Mouse (Mus musculus): ENCODE measurements around the gene Cdk2ap1. TPM values are rescaled to one million over a fixed set of nuclear protein-coding genes. Genes with fewer than 3 reads are reported as not detected.
"Not testable (repeated sequence)": the region's sequence is repeated elsewhere in the genome, so short reads cannot be mapped to it uniquely, and the experiment has no call there.

Cdk2ap1 gene
- polyA plus RNA-seq, 1 experiment, result not detected

DNA sequence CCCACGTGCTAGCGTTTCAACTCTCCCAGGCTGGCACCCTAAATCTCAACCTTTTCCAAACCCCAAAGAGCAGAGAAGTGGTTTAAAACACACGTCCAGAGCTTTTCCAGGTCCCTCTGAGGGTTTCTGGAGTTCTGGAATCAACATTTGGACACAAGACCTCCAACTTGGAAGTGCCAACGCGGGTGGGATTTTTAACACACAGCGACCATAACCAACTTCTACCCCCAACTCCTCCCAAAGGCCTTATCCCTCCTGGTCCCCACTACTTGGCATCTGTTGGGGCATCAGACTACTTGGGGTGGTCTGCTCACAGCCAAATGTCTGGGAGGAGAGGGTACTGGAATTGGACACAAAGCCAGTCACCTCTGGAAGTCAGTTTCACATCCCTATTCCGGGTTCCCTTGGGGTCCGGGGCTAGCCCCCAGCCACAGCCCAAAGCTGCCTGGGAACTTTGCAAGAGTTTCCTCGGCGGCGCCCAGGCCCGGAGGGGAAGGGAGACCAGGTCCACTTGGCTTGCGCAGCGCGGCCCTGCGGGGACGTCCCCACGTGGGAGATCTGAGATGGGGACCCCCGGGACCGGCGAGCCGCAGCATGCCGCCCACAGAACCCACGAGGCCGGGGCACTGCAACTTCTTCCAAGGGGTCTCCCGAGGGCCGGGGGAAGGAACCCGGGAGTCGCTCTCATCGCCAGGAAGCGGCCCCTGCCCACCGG is 9.7 kb downstream of the Cdk2ap1 start:
- H3K4me1 ChIP-seq (ENCODE audit: control insufficient read depth, insufficient read depth, low read length), result peaks cover 28% of the 10 kb centered on the region
- peak overlapping the region; percentile 62 for H3K4me3 ChIP-seq (ENCODE audit: insufficient read depth, low read depth, low read length)
- H3K27ac ChIP-seq (ENCODE audit: insufficient read depth, low read depth, low read length), result peak overlapping the region; percentile 94
- 3% methylated on average over 32 of the region's 32 CpGs for WGBS
- TF ChIP-seq POLR2A (IDR thresholded peaks at IDR 0.05; ENCODE audit: insufficient read depth, low read depth, low read length) (no peak), CTCF (IDR thresholded peaks at IDR 0.05; ENCODE audit: insufficient read depth, low read depth, low read length) (no peak)

DNA sequence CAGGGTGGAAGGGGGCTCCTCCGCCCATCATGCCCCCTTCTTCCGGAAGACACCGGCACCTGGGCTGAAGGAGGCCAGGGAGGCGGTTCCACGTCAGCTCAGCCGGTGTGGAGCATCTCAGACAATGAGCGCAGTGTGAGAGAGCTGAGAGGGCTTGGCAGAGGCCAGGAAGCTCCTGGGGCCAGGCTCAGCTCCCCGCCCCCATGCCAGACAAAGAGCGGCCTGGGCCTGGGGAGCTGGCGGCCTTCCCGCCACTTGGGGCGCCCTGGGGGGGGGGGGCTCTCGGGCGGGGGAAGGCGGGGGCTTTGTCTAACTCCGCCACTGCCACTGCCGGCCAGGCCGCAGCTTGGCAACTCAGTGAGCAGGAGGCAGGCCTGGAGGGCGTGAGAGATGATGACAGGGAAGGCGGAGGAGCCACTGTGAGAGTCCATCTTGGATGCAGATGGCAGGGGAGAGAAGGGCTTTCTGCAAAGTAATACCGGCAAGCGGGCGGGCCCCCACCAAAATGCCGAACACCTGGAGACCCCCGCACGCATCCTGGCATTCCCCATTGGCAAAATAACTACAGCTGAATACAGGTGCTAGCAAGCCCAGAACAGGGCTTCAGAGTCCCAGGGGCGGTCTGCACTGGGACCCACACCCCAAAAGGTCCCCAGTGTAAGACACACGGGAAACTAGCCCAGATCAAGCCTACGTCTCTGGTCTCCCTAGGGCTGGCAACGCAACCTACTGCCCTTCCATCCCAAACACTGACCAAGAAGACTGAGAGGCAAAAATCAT is 10.6 kb downstream of the Cdk2ap1 start:
- Histone ChIP-seq H3K4me1 (ENCODE audit: control insufficient read depth, insufficient read depth, low read length) (peaks cover 28% of the 10 kb centered on the region), H3K27ac (ENCODE audit: insufficient read depth, low read depth, low read length) (peak overlapping the region; percentile 94), H3K4me3 (ENCODE audit: insufficient read depth, low read depth, low read length) (peak overlapping the region; percentile 62)
- WGBS, result 6% methylated on average over 30 of the region's 30 CpGs
- TF ChIP-seq CTCF (IDR thresholded peaks at IDR 0.05; ENCODE audit: insufficient read depth, low read depth, low read length) (no peak), POLR2A (IDR thresholded peaks at IDR 0.05; ENCODE audit: insufficient read depth, low read depth, low read length) (no peak)

DNA sequence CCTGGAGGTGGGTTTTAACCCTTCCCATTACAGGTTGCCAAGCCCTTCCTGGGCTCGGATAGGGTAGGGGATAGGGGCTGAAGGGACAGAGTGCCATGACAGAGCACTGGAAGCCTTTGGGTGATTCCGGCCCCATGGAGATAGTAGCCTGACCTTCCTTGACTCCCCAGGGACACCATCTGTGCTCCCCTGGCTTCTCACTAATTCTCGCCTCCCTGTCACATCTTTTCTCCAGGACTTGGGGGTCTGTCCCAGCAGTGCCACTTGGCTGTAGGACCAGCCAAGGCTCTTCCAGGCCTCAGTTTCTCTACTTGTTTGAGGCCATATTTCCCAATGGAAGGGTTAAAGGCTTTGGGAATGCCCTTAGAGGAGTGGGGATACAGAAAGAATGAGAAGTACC is 11.3 kb downstream of the Cdk2ap1 start:
- 51% methylated on average over 3 of the region's 3 CpGs for WGBS
- H3K4me1 ChIP-seq (ENCODE audit: control insufficient read depth, insufficient read depth, low read length), result peaks cover 28% of the 10 kb centered on the region
- peak overlapping the region; percentile 90 for H3K27ac ChIP-seq (ENCODE audit: insufficient read depth, low read depth, low read length)
- no peak overlapping the region for H3K4me3 ChIP-seq (ENCODE audit: insufficient read depth, low read depth, low read length)
- no peak for TF ChIP-seq CTCF (IDR thresholded peaks at IDR 0.05; ENCODE audit: insufficient read depth, low read depth, low read length)
- TF ChIP-seq POLR2A (IDR thresholded peaks at IDR 0.05; ENCODE audit: insufficient read depth, low read depth, low read length), result no peak

DNA sequence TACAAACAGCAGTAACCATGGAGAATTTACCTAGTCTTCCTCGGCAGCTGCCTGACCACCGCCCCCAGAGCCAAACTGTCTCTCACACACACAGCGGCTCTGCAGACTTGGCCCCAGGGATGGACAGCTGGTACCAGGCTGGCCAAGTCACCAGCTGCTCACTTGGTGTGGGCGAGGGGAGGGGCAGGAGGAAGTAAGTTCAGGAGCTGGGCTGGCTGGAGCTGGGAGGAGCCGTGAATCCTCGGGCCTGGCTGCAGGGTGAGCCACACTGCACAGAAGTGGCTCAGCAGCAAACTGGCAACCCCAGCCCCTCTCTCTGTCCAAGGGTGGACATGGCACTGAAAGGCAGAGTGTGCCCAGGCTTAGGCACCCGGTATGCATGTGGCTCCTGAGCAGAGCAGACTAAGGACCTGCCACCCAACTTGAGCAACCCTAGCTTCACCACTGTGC is 11.7 kb downstream of the Cdk2ap1 start:
- H3K4me3 ChIP-seq (ENCODE audit: insufficient read depth, low read depth, low read length), result no peak overlapping the region
- no peak for TF ChIP-seq POLR2A (IDR thresholded peaks at IDR 0.05; ENCODE audit: insufficient read depth, low read depth, low read length)
- peak; percentile 12; the same call in 1 of the 2 replicates for TF ChIP-seq CTCF (IDR thresholded peaks at IDR 0.05; ENCODE audit: insufficient read depth, low read depth, low read length)
- H3K27ac ChIP-seq (ENCODE audit: insufficient read depth, low read depth, low read length), result peak overlapping the region; percentile 90
- 33% methylated on average over 7 of the region's 7 CpGs for WGBS
- peaks cover 28% of the 10 kb centered on the region for H3K4me1 ChIP-seq (ENCODE audit: control insufficient read depth, insufficient read depth, low read length)

DNA sequence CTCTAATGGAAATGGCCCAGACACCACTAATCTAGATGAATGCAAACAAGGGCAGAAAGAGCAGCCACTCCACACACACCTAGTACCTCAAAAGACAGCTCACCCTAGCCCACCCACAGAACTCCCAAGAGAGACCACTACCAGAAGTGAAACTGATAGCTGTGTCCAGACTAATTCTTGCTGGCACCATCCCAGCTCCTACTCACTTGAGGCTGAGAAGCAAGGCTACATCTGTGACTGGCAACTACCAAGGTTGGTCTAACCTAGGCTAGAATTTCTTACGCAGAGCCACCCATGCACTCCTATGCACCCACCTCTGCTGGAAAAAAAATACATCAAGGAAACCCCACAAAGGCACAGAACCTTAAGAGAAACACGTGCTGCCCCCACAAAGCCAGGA is 12.5 kb downstream of the Cdk2ap1 start:
- no peak overlapping the region for H3K4me3 ChIP-seq (ENCODE audit: insufficient read depth, low read depth, low read length)
- 54% methylated on average over 2 of the region's 2 CpGs for whole genome bisulfite sequencing

DNA sequence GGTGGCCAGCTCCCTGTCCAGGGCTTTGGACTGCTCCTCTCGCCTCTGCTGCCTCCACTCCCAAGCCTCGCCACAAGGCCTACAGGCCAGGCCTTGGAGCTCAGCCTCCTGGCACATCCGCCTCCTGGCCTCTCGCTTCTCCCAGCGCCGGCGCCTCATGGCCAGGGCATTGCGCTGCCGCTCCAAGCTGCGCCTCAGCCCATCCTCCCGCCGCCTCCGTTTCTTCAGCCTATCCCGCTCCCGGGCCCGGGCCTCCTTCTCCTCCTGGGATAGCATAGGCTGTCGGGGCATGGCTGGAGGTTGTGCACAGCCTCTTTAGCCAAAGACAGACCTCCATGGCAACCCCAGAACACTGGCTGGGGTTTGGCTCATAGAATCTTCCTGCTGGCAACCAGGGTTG is 13.7 kb downstream of the Cdk2ap1 start:
- Histone ChIP-seq H3K27ac (ENCODE audit: insufficient read depth, low read depth, low read length) (no peak overlapping the region), H3K4me1 (ENCODE audit: control insufficient read depth, insufficient read depth, low read length) (peaks cover 28% of the 10 kb centered on the region), H3K4me3 (ENCODE audit: insufficient read depth, low read depth, low read length) (no peak overlapping the region)
- TF ChIP-seq CTCF (IDR thresholded peaks at IDR 0.05; ENCODE audit: insufficient read depth, low read depth, low read length), result no peak
- no peak for TF ChIP-seq POLR2A (IDR thresholded peaks at IDR 0.05; ENCODE audit: insufficient read depth, low read depth, low read length)
- WGBS, result 67% methylated on average over 17 of the region's 17 CpGs

More for the DNA sequence above, 12.5 kb downstream of the Cdk2ap1 start:
- TF ChIP-seq POLR2A (IDR thresholded peaks at IDR 0.05; ENCODE audit: insufficient read depth, low read depth, low read length), result no peak
- TF ChIP-seq CTCF (IDR thresholded peaks at IDR 0.05; ENCODE audit: insufficient read depth, low read depth, low read length), result no peak
- Histone ChIP-seq H3K27ac (ENCODE audit: insufficient read depth, low read depth, low read length) (peak overlapping the region; percentile 90; the same call in 1 of the 2 replicates), H3K4me1 (ENCODE audit: control insufficient read depth, insufficient read depth, low read length) (peaks cover 28% of the 10 kb centered on the region)

DNA sequence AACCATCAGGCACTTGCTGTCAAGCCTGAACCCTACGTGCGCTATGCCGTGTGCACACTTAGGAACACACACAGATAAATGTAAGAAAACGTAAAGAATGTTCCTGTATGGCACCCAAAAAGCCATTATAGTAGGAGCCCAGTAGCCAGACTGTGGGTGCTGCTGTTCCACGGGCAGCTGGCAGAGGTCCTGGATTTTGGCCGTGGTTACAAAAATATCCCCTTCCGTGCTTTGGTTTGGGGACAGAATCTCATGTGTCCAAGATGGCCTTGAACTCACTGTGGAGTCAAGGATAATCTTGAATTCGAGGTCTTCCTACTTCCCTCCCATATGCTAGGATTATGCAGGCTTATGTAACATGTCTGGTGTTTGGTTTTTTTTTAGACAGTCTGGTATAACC is 20.0 kb downstream of the Cdk2ap1 start:
- H3K4me1 ChIP-seq (ENCODE audit: control insufficient read depth, insufficient read depth, low read length), result peaks cover 16% of the 10 kb centered on the region
- no peak overlapping the region for H3K27ac ChIP-seq (ENCODE audit: insufficient read depth, low read depth, low read length)
- WGBS, result 78% methylated on average over 8 of the region's 8 CpGs
- TF ChIP-seq CTCF (IDR thresholded peaks at IDR 0.05; ENCODE audit: insufficient read depth, low read depth, low read length) (no peak), POLR2A (IDR thresholded peaks at IDR 0.05; ENCODE audit: insufficient read depth, low read depth, low read length) (no peak)
- H3K4me3 ChIP-seq (ENCODE audit: insufficient read depth, low read depth, low read length), result no peak overlapping the region

DNA sequence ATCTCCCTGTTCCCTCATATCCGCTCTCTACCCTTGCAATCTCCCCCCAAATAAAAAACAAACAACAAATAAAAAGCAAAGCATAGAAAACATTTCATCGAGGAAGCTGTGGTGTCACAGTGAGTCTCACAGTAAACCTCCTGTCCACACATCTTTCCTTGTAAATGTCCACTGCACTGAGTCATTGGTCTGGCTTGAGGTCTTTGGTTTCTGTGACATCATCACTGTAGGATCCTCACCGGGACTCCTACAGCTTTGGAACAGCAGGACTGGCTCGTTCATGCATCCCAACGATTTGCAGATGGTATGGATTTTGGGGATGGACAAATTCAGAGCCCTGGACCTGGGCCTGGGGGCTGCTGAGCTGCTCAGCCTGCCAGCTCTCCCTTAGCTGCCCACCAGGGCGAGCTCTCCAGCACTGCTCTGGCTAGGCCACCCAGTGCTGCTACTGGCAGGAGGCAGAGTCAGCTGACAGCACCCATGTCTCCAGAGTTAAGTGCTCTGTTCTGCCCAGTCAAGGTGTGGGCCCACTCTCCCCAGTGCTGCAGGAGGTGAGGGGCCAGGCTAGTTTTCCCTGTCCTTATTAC is 21.0 kb downstream of the Cdk2ap1 start:
- H3K27ac ChIP-seq (ENCODE audit: insufficient read depth, low read depth, low read length); H3K4me3 ChIP-seq (ENCODE audit: insufficient read depth, low read depth, low read length): not testable (repeated sequence)
- WGBS, result 70% methylated on average over 6 of the region's 6 CpGs
- peaks cover 18% of the 10 kb centered on the region for H3K4me1 ChIP-seq (ENCODE audit: control insufficient read depth, insufficient read depth, low read length)

DNA sequence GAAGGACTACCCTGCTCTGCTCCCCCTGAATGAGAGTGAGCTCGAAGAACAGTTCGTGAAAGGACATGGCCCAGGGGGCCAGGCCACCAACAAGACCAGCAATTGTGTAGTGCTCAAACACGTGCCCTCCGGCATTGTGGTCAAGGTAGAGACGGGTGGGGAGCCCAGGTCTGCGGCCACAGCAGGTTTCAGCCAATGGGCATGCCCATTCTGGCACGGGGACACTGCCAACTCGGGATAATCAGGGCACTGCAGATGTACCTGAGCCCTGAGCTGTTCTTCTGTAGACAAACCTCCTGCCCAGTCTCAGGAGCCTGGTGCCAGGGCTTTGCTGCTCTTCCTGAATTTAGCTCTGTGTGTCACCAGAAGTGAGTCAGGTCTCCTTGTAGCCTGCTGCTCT is 24.1 kb downstream of the Cdk2ap1 start:
- WGBS, result 77% methylated on average over 8 of the region's 8 CpGs
- Histone ChIP-seq H3K27ac (ENCODE audit: insufficient read depth, low read depth, low read length) (peak overlapping the region; percentile 53), H3K4me3 (ENCODE audit: insufficient read depth, low read depth, low read length) (no peak overlapping the region), H3K4me1 (ENCODE audit: control insufficient read depth, insufficient read depth, low read length) (peaks cover 20% of the 10 kb centered on the region)
- TF ChIP-seq CTCF (IDR thresholded peaks at IDR 0.05; ENCODE audit: insufficient read depth, low read depth, low read length), result no peak
- no peak for TF ChIP-seq POLR2A (IDR thresholded peaks at IDR 0.05; ENCODE audit: insufficient read depth, low read depth, low read length)

Measured in olfactory bulb, adult 2 months (tissue).